In genomic region chr3:149203451-149203850, GRCm38 (mm10) we compare ENCODE assay signal across 21 mouse cellular contexts.
A peak's percentile ranks its signal among the peaks of the same experiment; 100 is the strongest.
DNase-seq lines count a peak whose midpoint lies in the region; ATAC-seq and TF ChIP-seq lines count a peak whose summit lies in the region.
"Had no signal": no experiment of that assay in that cellular context is flagged by ENCODE, and none has a peak within 500 bp of the region (broad histone marks: within the 10 kb centered on the region; RNA-seq: fewer than 3 reads in every experiment).

No protein-coding gene starts in this region.

- TF ChIP-seq CTCF in kidney, postnatal 0 days (IDR thresholded peaks at IDR 0.05; ENCODE audit: low read depth): no peak

- H3K4me1 ChIP-seq in heart, embryonic 12.5 days (replicated peaks): no peaks in the 10 kb centered on the region
- no peaks in the 10 kb centered on the region for H3K4me1 ChIP-seq in kidney, postnatal 0 days (replicated peaks; ENCODE audit: insufficient read depth, low read length)
- no peaks in the 10 kb centered on the region; the same call in 1 of the 2 replicates for H3K4me1 ChIP-seq in brown adipose tissue, adult 24 weeks (ENCODE audit: control insufficient read depth, insufficient read depth, insufficient read length, low read length)
- no peaks in the 10 kb centered on the region for H3K4me1 ChIP-seq in lung, embryonic 16.5 days (replicated peaks; ENCODE audit: control insufficient read depth, insufficient read depth, low read length)
- H3K4me1 ChIP-seq: forebrain, embryonic 13.5 days; hindbrain, embryonic 13.5 days; liver, embryonic 13.5 days; midbrain, embryonic 13.5 days; neural tube, embryonic 15.5 days; stomach, embryonic 15.5 days had no signal

- H3K36me3 ChIP-seq in heart, embryonic 12.5 days: no peaks in the 10 kb centered on the region
- no peaks in the 10 kb centered on the region for H3K36me3 ChIP-seq in kidney, postnatal 0 days (ENCODE audit: insufficient read depth, low read length)
- no peaks in the 10 kb centered on the region for H3K36me3 ChIP-seq in lung, embryonic 16.5 days (ENCODE audit: control insufficient read depth, insufficient read depth, low read length)
- H3K36me3 ChIP-seq: hindbrain, embryonic 13.5 days; liver, embryonic 13.5 days; midbrain, embryonic 13.5 days; neural tube, embryonic 15.5 days; stomach, embryonic 15.5 days had no signal

- no peaks in the 10 kb centered on the region for H3K27me3 ChIP-seq in heart, embryonic 12.5 days (replicated peaks)
- H3K27me3 ChIP-seq in kidney, postnatal 0 days (ENCODE audit: insufficient read depth, low read length): no peaks in the 10 kb centered on the region
- H3K27me3 ChIP-seq in lung, embryonic 16.5 days (ENCODE audit: control insufficient read depth, insufficient read depth, low read depth, low read length): no peaks in the 10 kb centered on the region
- H3K27me3 ChIP-seq: forebrain, embryonic 13.5 days; hindbrain, embryonic 13.5 days; liver, embryonic 13.5 days; midbrain, embryonic 13.5 days; neural tube, embryonic 15.5 days; Patski; stomach, embryonic 15.5 days had no signal

- 72% methylated on average over 5 of the region's 5 CpGs for WGBS in heart, embryonic 12.5 days
- 75% methylated on average over 5 of the region's 5 CpGs for WGBS in kidney, postnatal 0 days
- 59% methylated on average over 5 of the region's 5 CpGs for WGBS in lung, embryonic 16.5 days

- H3K27ac ChIP-seq in heart, embryonic 12.5 days (ENCODE audit: poor library complexity, severe bottlenecking): no peak overlapping the region
- H3K27ac ChIP-seq in kidney, postnatal 0 days: no peak overlapping the region
- peak overlapping the region; percentile 94 for H3K27ac ChIP-seq in brown adipose tissue, adult 24 weeks (replicated peaks; ENCODE audit: low read depth, low read length)
- peak overlapping the region; percentile 61 for H3K27ac ChIP-seq in lung, embryonic 16.5 days (ENCODE audit: low read length)
- H3K27ac ChIP-seq: forebrain, embryonic 13.5 days; hindbrain, embryonic 13.5 days; liver, embryonic 13.5 days; midbrain, embryonic 13.5 days; neural tube, embryonic 15.5 days; stomach, embryonic 15.5 days had no signal

- peak; percentile 41 for DNase-seq in heart, adult 8-10 months (ENCODE audit: low spot score)
- DNase-seq in kidney, postnatal 0 days (ENCODE audit: low spot score): peak; percentile 27
- no peak for DNase-seq in kidney, adult 11 months
- DNase-seq in T-cell, adult 2 months (ENCODE audit: low spot score): no peak
- DNase-seq: cerebellum, postnatal 10 days; embryo, embryonic 11 days; kidney, postnatal 14 days; left cerebral cortex, postnatal 4 days; liver, embryonic 13.5 days; thymus, adult 2 months had no signal

- ATAC-seq in heart, embryonic 12.5 days (ENCODE audit: insufficient number of reproducible peaks, low FRiP score): no peak
- ATAC-seq in kidney, postnatal 0 days (replicated peaks; ENCODE audit: low FRiP score, low read depth): no peak
- peak; percentile 47; the same call in 1 of the 2 replicates for ATAC-seq in lung, embryonic 16.5 days (ENCODE audit: low read depth)
- ATAC-seq: forebrain, embryonic 13.5 days; intestine, embryonic 16.5 days; midbrain, embryonic 13.5 days; Patski had no signal

- H3K9me3 ChIP-seq in heart, embryonic 12.5 days (replicated peaks): no peaks in the 10 kb centered on the region
- no peaks in the 10 kb centered on the region for H3K9me3 ChIP-seq in kidney, postnatal 0 days (replicated peaks; ENCODE audit: low read length)
- no peaks in the 10 kb centered on the region for H3K9me3 ChIP-seq in lung, embryonic 16.5 days (ENCODE audit: control insufficient read depth, low read length)
- H3K9me3 ChIP-seq: forebrain, embryonic 13.5 days; hindbrain, embryonic 13.5 days; liver, embryonic 13.5 days; midbrain, embryonic 13.5 days; neural tube, embryonic 15.5 days; stomach, embryonic 15.5 days had no signal

- H3K4me2 ChIP-seq in heart, embryonic 12.5 days: no peak overlapping the region
- no peak overlapping the region for H3K4me2 ChIP-seq in kidney, postnatal 0 days (ENCODE audit: low read length)
- H3K4me2 ChIP-seq in lung, embryonic 16.5 days (ENCODE audit: low read depth, low read length): no peak overlapping the region
- H3K4me2 ChIP-seq: forebrain, embryonic 13.5 days; hindbrain, embryonic 13.5 days; liver, embryonic 13.5 days; midbrain, embryonic 13.5 days; neural tube, embryonic 15.5 days; stomach, embryonic 15.5 days had no signal

- no peak overlapping the region for H3K9ac ChIP-seq in heart, embryonic 12.5 days
- H3K9ac ChIP-seq in kidney, postnatal 0 days (ENCODE audit: low read depth, low read length): no peak overlapping the region
- H3K9ac ChIP-seq in lung, embryonic 16.5 days (ENCODE audit: low read length): no peak overlapping the region
- H3K9ac ChIP-seq: forebrain, embryonic 13.5 days; hindbrain, embryonic 13.5 days; liver, embryonic 13.5 days; midbrain, embryonic 13.5 days; neural tube, embryonic 15.5 days; stomach, embryonic 15.5 days had no signal

- no peak overlapping the region for H3K4me3 ChIP-seq in heart, embryonic 12.5 days
- no peak overlapping the region for H3K4me3 ChIP-seq in kidney, postnatal 0 days (replicated peaks; ENCODE audit: low read depth, low read length)
- H3K4me3 ChIP-seq in brown adipose tissue, adult 24 weeks (ENCODE audit: insufficient read depth, low read depth, low read length): no peak overlapping the region
- H3K4me3 ChIP-seq in lung, embryonic 16.5 days (ENCODE audit: low read length): no peak overlapping the region
- H3K4me3 ChIP-seq: forebrain, embryonic 13.5 days; hindbrain, embryonic 13.5 days; liver, embryonic 13.5 days; midbrain, embryonic 13.5 days; myocyte; neural tube, embryonic 15.5 days; stomach, embryonic 15.5 days had no signal

Comparison
In these comparisons a context has a peak if more than half of its experiments do, and no peak if none do; other contexts are left out.
1. DNase-seq: peak in heart, adult 8-10 months (single experiment) and kidney, postnatal 0 days (single experiment); none in kidney, adult 11 months (single experiment) and T-cell, adult 2 months (single experiment).
2. H3K27ac ChIP-seq: peak in brown adipose tissue, adult 24 weeks (single experiment) and lung, embryonic 16.5 days (single experiment); none in heart, embryonic 12.5 days (single experiment) and kidney, postnatal 0 days (single experiment).